Mouse (Mus musculus): ENCODE data around the gene Ggct.

Gene Ggct

DNA sequence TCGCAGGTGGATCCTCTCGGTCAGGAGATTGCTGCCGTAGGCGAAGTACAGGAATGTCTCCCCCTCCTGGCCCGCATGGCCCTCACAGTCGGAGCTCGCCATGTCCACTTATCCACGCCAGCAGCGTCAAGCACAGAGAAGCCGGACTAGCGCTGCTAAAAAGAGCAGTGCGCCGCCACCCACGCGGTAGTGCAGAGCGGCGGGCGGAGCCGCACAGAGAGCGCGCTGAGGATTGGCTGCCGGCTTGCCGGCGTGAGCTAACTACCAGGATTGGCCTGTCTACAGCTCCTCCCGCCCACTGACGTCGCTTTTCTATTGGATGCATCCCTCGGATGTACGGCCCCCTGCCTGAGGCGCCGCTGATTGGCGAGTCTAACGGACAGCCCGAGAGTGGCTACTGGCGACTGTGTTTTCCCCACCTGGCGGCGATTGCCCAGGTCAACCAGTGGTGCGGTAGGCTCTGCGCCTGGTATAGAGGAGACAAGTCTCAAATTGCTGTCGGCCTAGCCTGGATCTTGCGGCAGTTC, at the start of gene Ggct:
Gene Ggct (minus strand): TSS at position 217 of the 527 bp plus-strand sequence.
- peak; percentile 94 to 97 for DNase-seq

DNA sequence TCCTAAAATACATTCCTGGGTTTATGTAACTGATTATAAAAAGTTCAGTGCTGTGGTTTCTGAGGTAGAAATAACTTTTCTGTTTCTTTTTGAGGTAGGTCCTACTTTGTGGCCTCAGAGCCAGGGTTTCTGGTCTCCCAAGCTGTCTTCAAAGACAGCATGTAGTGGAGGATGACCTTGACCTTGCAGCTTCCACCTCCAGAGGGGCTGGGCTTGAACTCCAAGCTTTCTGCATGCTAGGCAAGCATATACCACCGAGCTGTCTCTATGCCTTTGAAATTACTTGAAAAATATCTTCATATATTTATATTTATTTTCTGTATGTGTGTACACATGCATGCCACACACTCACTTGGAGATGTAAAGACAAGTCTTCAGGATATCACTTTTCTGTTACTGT, 47.3 kb upstream of the Ggct start:
- no peak for DNase-seq

DNA sequence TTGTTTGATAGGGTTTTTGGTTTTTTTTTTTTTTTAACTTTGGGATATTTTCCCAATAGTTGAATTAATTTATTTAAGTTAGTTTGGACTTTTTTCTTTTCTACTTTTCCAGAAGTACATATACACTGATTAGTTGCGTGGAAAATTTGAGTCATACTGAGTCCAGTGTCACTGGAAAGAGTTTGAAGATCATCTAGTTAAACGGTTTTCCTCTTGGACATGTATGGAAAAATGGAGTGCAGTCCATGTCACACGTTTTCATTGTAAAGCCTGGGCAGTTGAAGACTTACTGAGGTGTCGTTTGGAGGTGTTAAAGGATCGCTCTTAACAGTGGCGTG, 46.7 kb upstream of the Ggct start:
- no peak for DNase-seq

DNA sequence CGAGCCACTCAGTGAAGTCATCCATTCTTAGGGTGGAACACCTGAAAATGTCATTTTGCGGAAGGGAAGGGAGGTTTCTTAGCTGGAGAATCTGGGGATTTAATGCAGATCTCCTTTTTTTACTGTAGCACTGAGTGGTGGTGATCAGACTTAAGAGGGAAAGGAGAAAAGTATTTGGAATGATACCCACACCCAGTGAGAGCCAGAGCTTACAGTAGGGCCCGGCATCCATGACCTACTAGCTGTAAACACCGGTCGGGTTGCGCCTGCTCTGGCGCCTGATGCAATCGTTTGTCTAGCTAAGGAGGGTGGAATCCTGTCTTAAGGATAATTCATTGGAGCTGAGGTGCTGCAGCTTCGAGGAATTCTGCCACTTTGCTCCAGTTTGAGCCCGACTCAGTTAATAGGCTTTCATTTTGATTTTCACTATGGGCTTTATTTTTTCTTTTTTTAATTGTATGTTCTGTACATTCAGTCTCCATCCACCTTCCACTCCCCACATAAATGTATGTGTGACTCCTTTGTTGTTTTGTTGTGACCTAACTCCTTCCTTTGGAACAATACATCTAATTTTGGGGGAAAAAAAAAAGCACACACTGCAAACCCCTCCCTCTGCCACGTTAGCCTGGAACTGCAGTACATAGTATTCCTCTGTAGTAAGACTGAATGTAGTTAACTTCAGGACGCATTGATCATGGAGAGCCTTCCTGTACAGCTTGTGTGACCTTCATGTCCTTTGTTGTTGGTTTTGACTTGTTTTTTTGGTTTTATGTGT, 46.1 kb upstream of the Ggct start:
- peak; percentile 10 to 42 for DNase-seq

DNA sequence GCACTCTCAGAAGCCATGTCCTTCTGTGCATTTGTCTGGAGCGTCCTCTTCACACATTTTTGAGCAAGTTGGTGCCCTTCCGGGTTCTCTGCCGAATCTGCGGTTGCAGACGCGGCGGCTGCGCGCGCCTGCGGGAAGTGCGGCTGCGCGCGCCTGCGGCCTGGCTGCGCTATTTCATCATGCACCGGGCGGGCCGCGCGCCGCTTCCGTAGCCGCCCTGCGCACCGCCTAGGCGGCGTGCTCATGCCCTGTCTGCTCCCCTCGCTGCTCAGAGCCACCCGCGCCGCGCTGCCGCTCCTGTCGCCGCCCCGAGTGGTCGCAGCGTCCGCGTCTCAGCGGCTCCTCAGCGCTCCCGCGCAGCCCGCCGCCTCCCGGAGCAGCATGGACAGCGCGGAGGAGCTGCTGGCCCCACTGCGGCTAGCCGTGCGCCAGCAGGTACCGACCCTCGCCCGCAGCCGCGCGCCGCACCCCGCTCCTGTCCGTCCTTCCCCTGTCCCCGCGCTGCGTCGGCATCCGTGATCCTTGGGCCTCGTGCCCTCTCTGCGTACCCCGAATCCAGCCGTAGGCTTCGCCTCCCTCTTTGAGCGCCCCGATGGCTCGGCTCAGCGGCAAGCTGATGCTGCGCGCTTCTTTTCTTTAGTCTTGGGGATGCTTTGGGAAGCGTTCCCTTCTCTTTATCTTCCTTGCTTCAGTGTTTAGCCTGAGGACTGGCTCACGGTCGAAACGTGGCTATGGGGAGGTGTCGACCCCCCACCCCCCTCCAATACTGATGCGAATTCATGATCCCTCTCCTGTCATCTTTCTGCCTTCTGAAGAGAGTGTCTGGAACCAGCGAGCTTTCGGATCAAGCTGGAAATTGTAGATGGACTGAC, 45.3 kb upstream of the Ggct start, which contains the start of gene Gars:
Gene Gars (plus strand): TSS at position 209 of the 872 bp plus-strand sequence.
- peak; percentile 87 to 93 for DNase-seq

DNA sequence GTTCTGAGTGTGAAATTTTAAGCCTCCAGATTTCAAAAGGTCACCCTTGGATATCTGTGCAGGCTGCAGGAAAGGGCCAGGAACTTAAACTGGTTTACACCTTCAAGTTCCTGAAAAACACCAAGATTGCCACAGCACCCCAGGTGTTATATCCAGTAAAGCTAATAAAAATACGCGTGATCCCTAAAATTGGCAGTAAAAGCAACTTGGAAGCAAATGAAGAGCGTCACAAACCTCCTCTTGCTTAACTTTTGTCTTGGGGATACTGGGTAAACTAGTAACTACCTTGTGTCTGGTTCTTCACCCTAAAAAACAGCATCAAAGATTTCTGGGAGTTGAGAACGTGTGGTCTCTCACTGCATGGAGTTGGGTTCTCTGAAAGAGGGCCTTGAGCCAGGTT, 44.0 kb upstream of the Ggct start:
- DNase-seq, result no peak

DNA sequence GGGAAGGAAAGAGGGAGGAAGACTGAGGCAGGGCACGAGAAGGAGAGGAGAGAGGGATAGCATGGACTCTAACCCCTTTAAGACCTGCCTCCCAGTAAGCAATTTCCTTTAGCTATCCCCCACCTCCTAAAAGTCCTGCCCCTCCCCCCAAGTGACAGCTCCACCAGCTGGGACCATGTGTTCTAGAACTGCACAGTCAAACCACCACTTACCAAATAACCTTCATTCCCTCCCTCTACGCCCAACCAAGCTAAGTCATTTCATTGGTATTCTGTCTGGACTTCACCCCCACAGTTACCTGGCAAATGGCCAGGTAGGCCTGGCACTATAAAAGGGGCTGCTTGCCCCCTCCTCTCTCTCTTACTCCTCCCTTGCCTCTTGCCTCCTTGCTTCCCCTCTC, 34.9 kb upstream of the Ggct start:
- peak in 1 of 2 experiments; percentile 15 for DNase-seq

DNA sequence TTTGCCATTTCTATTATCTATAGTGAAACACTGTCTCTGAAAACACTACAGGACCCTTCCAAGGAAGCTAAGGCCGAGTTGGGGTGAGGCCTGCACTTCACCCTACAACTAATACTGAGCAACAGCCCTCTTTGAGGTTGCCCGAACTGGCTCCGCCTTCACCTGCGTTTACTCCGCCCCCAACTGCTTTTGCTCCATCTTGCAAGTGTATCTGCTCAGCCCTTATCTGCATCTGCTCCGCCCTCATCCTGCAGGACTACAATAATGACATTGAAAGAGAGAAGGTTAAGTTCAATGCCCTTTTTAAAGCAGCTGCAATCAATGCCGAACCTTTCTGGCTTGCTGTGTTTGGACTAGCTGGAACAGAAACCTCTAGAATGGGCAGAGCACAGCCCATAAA, 29.1 kb upstream of the Ggct start:
- no peak for DNase-seq

DNA sequence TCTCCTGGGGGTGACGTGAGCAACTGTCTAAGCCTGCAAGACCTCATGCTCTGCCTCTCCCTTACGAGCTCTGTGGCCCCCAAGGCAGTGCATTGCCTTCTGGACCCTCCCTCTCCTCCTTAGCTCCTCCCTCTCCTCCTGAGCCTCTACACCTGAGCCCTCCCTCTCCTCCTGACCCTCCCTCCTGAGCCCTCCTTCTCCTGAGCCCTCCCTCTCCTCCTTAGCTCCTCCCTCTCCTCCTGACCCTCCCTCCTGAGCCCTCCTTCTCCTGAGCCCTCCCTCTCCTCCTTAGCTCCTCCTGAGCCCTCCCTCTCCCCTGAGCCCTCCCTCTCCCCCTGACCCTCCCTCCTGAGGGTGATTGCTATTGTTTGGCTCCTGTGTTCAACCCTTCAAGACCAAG, 25.7 kb upstream of the Ggct start:
- no peak for DNase-seq

DNA sequence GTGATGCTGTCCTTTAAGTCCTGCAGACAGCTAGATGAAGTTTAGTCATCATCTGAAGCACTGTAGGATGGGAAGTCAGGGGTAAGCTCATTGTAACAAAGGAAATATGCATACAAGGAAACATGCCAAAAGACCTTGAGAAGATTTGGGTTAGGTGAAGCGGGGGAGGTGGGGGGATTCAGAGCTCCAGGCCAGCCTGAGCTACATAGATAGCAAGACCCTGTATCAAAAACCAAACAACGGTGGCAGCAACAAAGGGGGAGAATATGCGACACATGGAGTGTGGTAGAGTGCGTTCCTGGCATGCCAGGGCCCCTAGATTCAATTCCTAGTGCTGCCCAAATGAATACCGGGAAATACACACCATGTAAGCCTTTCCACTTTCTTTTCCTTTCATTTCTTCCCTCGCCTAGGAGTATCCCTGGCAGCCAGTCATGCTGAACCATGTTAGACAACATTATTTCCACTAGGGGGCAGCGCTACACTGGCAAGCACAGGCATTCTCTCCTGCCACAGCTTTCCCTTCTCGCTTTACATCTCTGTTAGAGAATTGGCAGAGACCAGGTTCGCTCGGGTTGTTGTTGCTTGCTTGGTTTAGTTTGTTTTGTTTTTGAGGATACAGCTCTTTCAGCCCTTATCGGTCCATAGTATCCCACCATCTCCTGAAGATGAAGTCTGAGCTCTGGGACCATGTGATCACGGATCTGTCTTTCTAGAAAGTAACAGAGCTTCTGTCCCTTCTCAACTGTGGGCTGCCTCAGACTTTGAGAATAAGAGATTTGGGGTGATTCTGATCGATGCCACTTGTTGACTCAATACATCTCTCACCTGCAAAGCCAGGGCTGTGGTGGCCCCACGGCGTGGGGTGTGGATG, 24.2 kb upstream of the Ggct start:
- peak; percentile 61 to 74 for DNase-seq

DNA sequence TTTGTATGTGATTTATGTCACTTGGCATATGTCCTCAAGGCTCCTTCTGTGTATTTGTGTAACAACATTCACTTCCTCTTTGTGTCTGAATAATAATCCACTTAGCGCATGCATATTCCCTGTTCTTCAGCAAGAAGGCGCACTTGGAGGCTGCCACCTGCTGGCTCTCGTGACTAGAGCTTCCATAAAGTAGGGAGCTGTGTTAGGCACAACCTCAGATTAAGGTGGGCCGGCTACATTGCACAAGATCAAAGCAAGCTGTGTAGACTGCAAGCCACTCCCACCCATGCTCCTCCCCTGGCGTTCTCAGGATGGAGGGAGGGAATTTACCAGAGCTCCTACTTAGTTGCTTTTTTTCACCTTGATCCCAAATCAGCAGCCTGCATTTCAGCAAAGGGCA, 23.5 kb upstream of the Ggct start:
- DNase-seq, result peak; percentile 66 to 77

DNA sequence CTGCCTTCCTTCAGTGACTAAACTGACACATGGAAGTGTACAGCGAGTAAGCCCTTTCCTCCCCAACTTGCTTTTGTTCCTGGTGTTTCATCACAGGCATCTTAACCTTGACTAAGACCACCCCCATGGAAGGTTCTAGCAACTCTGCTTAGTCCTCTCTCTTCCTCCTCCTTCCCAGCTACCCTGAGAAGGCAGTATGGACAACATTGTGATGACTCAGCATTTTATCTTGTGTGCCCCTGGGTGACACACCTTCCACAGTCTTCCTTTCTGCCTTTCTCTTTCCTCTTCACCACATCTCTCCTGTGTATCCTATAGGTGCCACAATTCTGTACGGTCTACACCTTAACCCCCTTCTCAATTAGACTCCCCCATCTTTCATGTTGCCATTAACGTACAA, 21.4 kb upstream of the Ggct start:
- DNase-seq, result no peak

DNA sequence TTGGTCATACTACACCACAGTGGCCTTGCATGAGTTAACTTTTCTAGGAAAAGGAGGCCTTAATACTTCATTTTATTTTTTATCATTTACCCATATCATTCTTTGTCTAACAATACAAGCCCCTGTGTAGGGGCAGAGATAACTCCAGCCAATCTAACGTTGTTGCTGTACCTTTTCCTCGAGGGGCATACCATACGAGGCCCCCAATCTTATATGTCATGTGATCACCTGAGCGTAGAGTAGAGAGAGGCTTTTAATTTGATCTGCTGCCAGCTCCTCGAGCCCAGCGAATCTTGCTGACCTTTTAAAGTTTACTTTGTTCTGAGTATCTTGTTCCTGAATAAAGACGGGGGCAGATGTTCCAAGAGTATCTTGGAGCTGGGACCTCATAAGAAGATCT, 19.8 kb upstream of the Ggct start:
- DNase-seq, result no peak

DNA sequence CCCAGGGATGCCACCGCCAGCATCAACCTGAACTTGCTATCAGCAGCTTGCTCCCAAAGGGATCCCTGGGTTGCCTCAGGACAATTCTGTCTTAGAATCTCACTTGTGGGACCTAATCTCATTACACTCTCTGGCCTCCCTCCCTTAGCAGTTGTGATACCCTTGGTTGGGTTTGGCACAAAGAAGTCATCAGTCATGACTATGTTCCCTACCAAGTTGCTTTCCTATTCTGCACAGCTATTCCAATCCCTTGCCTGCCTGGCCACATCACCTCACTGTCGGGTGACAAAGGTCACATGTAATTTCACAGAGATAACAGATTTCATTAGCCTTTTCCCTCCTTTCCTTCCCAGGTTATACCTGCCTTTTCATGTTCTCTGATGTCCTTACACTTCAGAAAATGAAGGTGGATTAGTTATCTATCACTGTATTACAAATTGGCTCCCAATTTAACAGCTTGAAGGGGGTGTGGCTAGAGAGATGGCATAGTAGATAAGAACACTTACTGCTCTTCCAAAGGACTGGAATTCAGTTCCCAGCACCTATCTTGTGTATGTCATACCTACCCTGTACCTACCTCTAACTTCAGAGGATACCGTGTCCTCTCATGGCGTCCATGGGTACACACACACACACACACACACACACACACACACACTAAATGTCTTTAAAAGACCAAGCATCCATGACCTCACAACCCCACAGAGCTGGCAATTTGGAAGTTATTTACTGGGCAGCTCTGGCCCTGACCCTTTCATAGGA, 17.8 kb upstream of the Ggct start:
- DNase-seq, result no peak

DNA sequence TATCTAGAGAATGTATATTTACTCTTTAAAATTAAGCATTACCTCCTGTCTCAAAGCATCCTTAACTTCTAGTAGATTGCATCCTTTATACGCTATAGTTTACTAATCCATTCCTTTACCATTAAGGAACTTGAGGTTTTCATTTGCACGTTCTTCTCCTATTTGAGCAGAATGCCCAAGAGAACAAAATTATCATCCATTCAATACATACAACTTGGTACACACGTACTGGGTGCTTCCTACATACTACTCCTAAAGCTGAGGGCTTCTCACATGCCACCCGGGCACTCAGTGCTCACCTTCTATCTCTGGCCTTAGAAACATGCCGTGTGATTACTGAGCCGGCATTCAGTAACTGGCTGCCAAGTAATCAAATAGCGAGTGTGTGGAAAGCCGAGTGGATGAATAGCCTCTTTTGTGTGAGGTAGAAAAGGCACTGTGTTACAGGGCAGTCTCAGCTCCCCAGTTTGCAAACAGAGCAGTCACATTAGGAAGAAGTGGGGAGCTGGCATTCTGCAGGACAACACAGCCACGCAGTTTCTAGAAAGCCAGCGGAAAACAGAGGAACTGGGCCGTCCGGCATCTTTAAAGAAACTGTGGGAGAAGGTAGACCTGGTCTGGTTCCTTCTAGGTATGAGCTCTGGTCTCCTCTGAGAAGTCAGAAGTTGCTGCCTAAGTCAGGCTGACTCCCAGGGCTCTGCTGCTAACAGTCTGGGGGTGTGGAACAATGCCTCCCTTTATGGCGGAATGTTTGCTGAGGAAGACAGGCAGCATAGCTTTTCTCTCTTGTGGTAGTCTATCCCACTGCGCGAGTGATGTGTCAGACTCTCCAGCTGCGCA, 16.9 kb upstream of the Ggct start:
- DNase-seq, result peak in 1 of 2 experiments; percentile 10

DNA sequence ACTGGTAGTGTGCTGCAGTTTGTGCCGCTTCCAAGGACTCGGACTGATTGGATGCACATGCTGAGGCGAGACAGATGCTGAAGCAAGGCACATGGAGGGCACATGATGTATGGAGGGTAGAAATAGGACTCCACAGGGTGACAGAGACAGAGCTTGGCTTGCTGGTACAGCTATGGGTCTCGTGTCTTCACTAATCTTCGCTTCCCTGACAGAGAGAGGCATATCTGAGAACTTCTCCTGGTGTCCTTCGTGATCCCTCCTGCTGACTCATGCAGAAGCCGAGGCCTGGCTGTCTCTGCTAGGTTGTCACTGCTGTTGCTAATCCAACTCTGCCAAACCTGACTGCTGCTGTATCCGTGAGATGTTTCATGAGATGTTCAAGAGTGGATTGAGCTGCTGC, 15.7 kb upstream of the Ggct start:
- no peak for DNase-seq

DNA sequence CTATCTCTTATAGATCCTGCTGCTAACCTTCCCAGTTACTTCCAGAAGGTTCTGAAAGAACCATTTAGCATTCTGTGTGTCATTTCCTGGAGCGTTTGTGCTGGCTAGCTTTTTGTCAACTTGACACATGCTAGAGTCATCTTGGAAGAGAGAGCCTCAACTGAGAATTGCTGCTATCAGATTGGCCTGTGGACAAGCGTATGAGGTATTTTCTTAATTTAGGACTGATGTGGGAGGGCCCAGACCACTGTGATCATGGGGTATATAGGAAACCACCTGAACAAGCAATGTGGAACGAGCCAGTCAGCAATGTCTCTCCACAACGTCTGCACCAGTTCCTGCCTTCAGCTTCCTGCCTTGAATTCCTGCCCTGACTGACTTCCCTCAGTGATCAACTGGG, 10.8 kb upstream of the Ggct start:
- DNase-seq, result no peak

DNA sequence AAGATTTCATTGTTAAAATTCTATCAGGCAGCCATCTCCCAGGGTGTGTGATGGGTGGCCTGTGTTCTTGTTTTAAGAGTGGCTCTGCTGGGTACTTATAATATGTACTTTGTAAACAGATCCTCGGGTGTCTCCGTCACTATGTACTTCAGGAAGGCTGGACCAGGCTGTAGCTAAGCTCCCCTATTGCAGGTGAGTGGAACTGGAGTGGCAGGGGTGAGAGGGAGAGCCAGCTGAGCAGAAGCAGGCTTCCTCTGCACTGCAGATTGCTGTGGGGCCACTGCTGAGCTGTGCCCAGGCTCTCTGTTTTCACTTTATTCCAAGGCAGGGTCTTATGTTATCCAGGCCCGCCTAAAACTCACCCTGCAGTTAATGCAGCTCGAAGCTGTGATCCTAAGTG, 9.7 kb upstream of the Ggct start:
- DNase-seq, result no peak

DNA sequence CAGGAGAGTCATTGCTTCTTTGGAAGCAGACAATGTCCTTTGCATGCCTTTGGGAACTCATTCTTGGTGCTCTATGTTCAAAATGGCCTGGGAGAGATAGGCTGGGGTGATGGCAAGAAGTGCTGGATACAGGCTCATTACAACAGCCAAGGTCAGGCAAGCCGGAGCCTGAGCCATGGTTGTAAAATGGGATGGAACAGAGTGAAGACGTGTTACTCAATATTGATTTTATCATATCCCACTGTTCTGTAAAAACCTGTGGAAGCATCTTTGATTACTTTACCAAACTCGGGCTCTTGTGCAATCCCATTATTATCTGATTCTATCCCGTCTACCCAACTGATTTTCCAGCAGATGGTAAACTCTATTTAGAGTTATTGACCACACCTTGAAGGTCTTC, 8.6 kb upstream of the Ggct start:
- no peak for DNase-seq

DNA sequence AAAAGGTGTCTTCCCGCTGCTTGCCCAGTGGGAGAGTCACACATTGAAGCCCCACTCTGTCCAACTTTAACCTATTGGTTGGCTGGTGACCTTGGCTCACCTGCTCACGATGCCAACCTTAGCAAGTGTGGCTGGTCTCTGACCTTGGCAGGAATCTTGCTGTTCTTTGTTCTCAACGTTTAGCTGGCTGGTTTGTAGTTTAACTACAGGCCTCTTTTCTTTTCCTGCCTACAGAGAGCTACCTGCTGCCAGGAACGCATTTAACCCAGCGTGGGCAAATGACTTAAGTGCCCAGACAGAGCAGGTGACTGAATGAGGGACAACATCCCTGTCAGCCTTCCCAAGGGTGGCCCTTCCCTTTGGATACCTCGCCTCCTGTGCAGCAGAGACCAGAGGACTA, 5.0 kb upstream of the Ggct start:
- DNase-seq, result peak in 1 of 2 experiments; percentile 10

DNA sequence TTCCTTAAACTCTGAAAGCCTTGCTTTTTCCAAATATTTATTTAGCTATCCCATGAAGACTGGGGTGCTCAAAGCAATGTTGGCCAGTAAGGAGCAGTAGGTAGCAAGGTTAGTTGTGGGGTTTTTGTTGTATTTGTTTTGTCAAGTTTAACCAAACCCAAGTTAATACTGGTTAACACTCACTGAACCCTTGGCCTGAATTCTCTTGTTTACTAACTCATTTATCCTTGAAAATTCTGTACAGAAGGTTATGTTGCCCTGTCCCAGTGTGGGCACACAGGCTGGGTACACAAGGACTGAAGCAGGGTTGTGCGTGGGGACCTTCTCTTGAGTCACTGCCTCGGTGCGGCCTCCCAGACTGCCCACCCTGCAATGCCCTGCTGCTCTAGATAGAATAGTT, 3.6 kb upstream of the Ggct start:
- DNase-seq, result no peak

Measured in kidney, postnatal 4 days (tissue).